Mouse (Mus musculus) brain, adult 2 months (tissue): ENCODE measurements around the gene Olfr853.

Source experiments
- DNase-seq: peaks from one replicate; pipeline ENCODE4 v3.0.0; 2011; ENCODE audit warnings: low read depth, low spot score

Olfr853 gene

DNA sequence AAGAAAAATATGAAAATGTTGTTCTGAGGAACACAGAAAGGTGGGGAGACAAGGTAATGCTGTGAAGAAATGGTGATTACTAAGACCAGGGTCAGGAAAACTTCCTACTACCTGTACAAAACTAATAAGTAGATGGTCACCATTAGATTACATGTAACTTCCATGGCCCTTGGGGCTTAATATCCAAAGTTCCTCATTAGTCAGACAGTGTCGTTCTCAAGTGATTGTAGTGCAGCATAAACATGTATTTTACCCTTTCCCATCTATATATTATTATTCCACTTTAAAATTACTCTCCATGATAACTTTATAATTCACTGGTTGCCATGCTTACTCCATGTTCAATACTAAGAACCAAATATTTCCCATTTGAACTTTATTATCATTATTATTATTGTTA is at the start of gene Olfr853:
Gene Olfr853, minus strand, starts transcription at position 101 of the 400 bp plus-strand sequence.
- no peak for DNase-seq

DNA sequence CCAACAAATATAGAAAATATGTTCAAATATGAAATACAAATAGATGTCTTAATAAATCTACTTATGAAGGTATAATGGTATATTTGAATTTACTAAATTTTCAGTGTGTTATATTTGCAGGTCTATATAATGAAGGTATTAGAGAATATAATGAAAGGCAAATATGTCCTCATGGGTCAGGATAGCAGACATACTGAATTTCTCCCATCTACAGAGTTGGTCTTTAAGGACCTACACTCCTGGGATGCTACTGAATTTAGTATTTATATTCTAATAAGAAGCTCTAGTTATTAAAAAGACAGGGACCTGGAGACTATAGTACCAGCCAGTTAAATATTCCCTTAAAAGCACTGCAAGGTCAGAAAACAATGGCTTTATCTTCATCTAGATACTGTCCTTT is 41.4 kb upstream of the Olfr853 start, which contains the start of gene Olfr855:
Gene Olfr855, plus strand, starts transcription at position 301 of the 400 bp plus-strand sequence.
- no peak for DNase-seq

DNA sequence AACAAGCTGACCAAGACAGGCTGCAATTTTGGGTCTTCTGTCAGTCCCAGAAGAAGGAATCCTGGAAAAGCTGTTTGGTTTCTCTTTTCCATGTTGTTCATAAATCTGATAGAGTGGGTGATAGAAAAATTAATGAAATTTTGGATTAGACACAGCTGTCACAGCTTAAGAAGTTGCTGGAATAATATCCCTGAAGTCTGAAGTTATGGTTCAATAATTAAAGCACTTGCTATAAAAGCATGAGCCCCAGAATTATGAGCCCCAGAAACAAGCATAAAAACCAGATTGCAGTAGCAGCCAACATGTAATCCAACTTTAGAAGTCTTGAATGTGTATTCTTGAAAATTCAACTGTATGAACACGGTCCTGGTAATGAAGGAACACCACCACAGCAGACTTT is 26.4 kb upstream of the Olfr853 start, which contains the start of gene Olfr854:
Gene Olfr854, minus strand, starts transcription at position 101 of the 400 bp plus-strand sequence.
- DNase-seq, result no peak

DNA sequence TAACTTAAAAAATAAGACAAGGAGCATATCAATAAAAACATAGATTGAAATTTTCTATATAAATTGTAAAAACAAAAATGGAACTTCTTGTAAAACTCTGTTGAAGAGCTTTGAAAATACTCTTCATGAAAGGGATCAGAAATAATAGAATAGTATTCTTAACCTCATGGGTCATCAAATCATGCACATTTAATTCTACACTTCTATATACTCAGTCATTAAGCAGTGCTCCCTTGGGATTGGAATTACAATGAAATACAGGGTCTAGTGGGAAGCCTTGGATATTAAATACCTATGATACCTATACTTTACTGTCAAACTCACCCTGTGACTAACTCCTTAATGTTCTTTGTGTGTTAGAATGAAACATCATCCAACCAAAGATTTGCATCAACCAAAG is 47.9 kb downstream of the Olfr853 start, which contains the start of gene Olfr851:
Gene Olfr851, plus strand, starts transcription at position 301 of the 400 bp plus-strand sequence.
- DNase-seq, result no peak
